Mouse (Mus musculus): Measurements from ENCODE around the gene Hdhd3. TPM values are rescaled to one million over a fixed set of nuclear protein-coding genes. Genes with fewer than 3 reads are reported as not detected.

Gene Hdhd3
- polyA plus RNA-seq, 1 experiment = 23.7 TPM

- Histone ChIP-seq H3K27ac (ENCODE audit: insufficient read depth, low read depth, low read length) (peak overlapping the region; percentile 28), H3K4me3 (ENCODE audit: insufficient read depth, low read depth, low read length) (peak overlapping the region; percentile 62), H3K27me3 (replicated peaks; ENCODE audit: control insufficient read depth, insufficient read depth, low read length) (no peaks in the 10 kb centered on the region), H3K36me3 (ENCODE audit: control insufficient read depth, insufficient read depth, low read length) (no peaks in the 10 kb centered on the region), H3K4me1 (ENCODE audit: control insufficient read depth, insufficient read depth, low read length) (peaks cover 18% of the 10 kb centered on the region)
- no peak for TF ChIP-seq POLR2A (IDR thresholded peaks at IDR 0.05; ENCODE audit: low read depth, low read length)
- no peak for TF ChIP-seq CTCF (conservative IDR thresholded peaks at IDR 0.05; ENCODE audit: insufficient read depth, insufficient read length, low read depth, low read length)
- DNase-seq = no peak
- WGBS = 1% methylated on average over 7 of the region's 7 CpGs
Measured at GRCm38 (mm10) chr4:62501534-62501933, 1.7 kb downstream of the Hdhd3 start.

- no peak for DNase-seq
- no peak overlapping the region for H3K4me3 ChIP-seq (ENCODE audit: insufficient read depth, low read depth, low read length)
- WGBS = 71% methylated on average over 4 of the region's 4 CpGs
- no peak for TF ChIP-seq CTCF (conservative IDR thresholded peaks at IDR 0.05; ENCODE audit: insufficient read depth, insufficient read length, low read depth, low read length)
- H3K4me1 ChIP-seq (ENCODE audit: control insufficient read depth, insufficient read depth, low read length) = peaks cover 23% of the 10 kb centered on the region
- no peaks in the 10 kb centered on the region for H3K27me3 ChIP-seq (replicated peaks; ENCODE audit: control insufficient read depth, insufficient read depth, low read length)
- no peak overlapping the region for H3K27ac ChIP-seq (ENCODE audit: insufficient read depth, low read depth, low read length)
- no peaks in the 10 kb centered on the region for H3K36me3 ChIP-seq (ENCODE audit: control insufficient read depth, insufficient read depth, low read length)
Measured at GRCm38 (mm10) chr4:62500799-62501198, 2.5 kb downstream of the Hdhd3 start.

GRCm38 (mm10) chr4:62496815-62497214 is 6.5 kb downstream of the Hdhd3 start:
- Histone ChIP-seq H3K4me1 (ENCODE audit: control insufficient read depth, insufficient read depth, low read length) (peaks cover 7% of the 10 kb centered on the region; the same call in 1 of the 2 replicates), H3K4me3 (ENCODE audit: insufficient read depth, low read depth, low read length) (no peak overlapping the region), H3K27ac (ENCODE audit: insufficient read depth, low read depth, low read length) (no peak overlapping the region), H3K27me3 (replicated peaks; ENCODE audit: control insufficient read depth, insufficient read depth, low read length) (no peaks in the 10 kb centered on the region), H3K36me3 (ENCODE audit: control insufficient read depth, insufficient read depth, low read length) (no peaks in the 10 kb centered on the region)
- WGBS = 14% methylated on average over 8 of the region's 8 CpGs
- TF ChIP-seq CTCF (conservative IDR thresholded peaks at IDR 0.05; ENCODE audit: insufficient read depth, insufficient read length, low read depth, low read length) = no peak
- peak; percentile 90 for DNase-seq

- no peak overlapping the region for H3K27ac ChIP-seq (ENCODE audit: insufficient read depth, low read depth, low read length)
- DNase-seq = peak; percentile 94
- H3K4me1 ChIP-seq (ENCODE audit: control insufficient read depth, insufficient read depth, low read length) = peaks cover 7% of the 10 kb centered on the region; the same call in 1 of the 2 replicates
- TF ChIP-seq CTCF (conservative IDR thresholded peaks at IDR 0.05; ENCODE audit: insufficient read depth, insufficient read length, low read depth, low read length) = 0 out of 2 replicates have a peak, but pooled peaks have one; percentile 1
- TF ChIP-seq POLR2A (IDR thresholded peaks at IDR 0.05; ENCODE audit: low read depth, low read length) = no peak
- no peaks in the 10 kb centered on the region for H3K36me3 ChIP-seq (ENCODE audit: control insufficient read depth, insufficient read depth, low read length)
- WGBS = 36% methylated on average over 8 of the region's 8 CpGs
- no peak overlapping the region for H3K4me3 ChIP-seq (ENCODE audit: insufficient read depth, low read depth, low read length)
- no peaks in the 10 kb centered on the region for H3K27me3 ChIP-seq (replicated peaks; ENCODE audit: control insufficient read depth, insufficient read depth, low read length)
Measured at GRCm38 (mm10) chr4:62495946-62496345, 7.3 kb downstream of the Hdhd3 start.

GRCm38 (mm10) chr4:62494230-62494629 is 9.0 kb downstream of the Hdhd3 start:
- no peak overlapping the region for H3K4me3 ChIP-seq (ENCODE audit: insufficient read depth, low read depth, low read length)
- TF ChIP-seq CTCF (conservative IDR thresholded peaks at IDR 0.05; ENCODE audit: insufficient read depth, insufficient read length, low read depth, low read length) (no peak), POLR2A (IDR thresholded peaks at IDR 0.05; ENCODE audit: low read depth, low read length) (no peak)
- H3K36me3 ChIP-seq (ENCODE audit: control insufficient read depth, insufficient read depth, low read length) = no peaks in the 10 kb centered on the region
- H3K4me1 ChIP-seq (ENCODE audit: control insufficient read depth, insufficient read depth, low read length) = peaks cover 7% of the 10 kb centered on the region; the same call in 1 of the 2 replicates
- no peak for DNase-seq
- H3K27ac ChIP-seq (ENCODE audit: insufficient read depth, low read depth, low read length) = no peak overlapping the region
- no peaks in the 10 kb centered on the region for H3K27me3 ChIP-seq (replicated peaks; ENCODE audit: control insufficient read depth, insufficient read depth, low read length)
- WGBS = 70% methylated on average over 9 of the region's 9 CpGs

GRCm38 (mm10) chr4:62492682-62493081 is 10.6 kb downstream of the Hdhd3 start:
- no peak for TF ChIP-seq POLR2A (IDR thresholded peaks at IDR 0.05; ENCODE audit: low read depth, low read length)
- no peak for TF ChIP-seq CTCF (conservative IDR thresholded peaks at IDR 0.05; ENCODE audit: insufficient read depth, insufficient read length, low read depth, low read length)
- no peaks in the 10 kb centered on the region for H3K36me3 ChIP-seq (ENCODE audit: control insufficient read depth, insufficient read depth, low read length)
- H3K4me1 ChIP-seq (ENCODE audit: control insufficient read depth, insufficient read depth, low read length) = peaks cover 7% of the 10 kb centered on the region; the same call in 1 of the 2 replicates
- no peak overlapping the region for H3K27ac ChIP-seq (ENCODE audit: insufficient read depth, low read depth, low read length)
- H3K4me3 ChIP-seq (ENCODE audit: insufficient read depth, low read depth, low read length) = no peak overlapping the region
- WGBS = 80% methylated on average over 2 of the region's 2 CpGs
- no peaks in the 10 kb centered on the region for H3K27me3 ChIP-seq (replicated peaks; ENCODE audit: control insufficient read depth, insufficient read depth, low read length)
- no peak for DNase-seq

GRCm38 (mm10) chr4:62487914-62488313 is 15.4 kb downstream of the Hdhd3 start:
- 66% methylated on average over 2 of the region's 2 CpGs for WGBS
- Histone ChIP-seq H3K27ac (ENCODE audit: insufficient read depth, low read depth, low read length) (no peak overlapping the region), H3K4me3 (ENCODE audit: insufficient read depth, low read depth, low read length) (no peak overlapping the region), H3K36me3 (ENCODE audit: control insufficient read depth, insufficient read depth, low read length) (no peaks in the 10 kb centered on the region; the same call in 1 of the 2 replicates), H3K27me3 (replicated peaks; ENCODE audit: control insufficient read depth, insufficient read depth, low read length) (no peaks in the 10 kb centered on the region), H3K4me1 (ENCODE audit: control insufficient read depth, insufficient read depth, low read length) (no peaks in the 10 kb centered on the region)
- no peak for TF ChIP-seq CTCF (conservative IDR thresholded peaks at IDR 0.05; ENCODE audit: insufficient read depth, insufficient read length, low read depth, low read length)
- no peak for TF ChIP-seq POLR2A (IDR thresholded peaks at IDR 0.05; ENCODE audit: low read depth, low read length)
- no peak for DNase-seq
